Mouse (Mus musculus): ENCODE measurements around the gene Ruvbl2. TPM values are rescaled to one million over a fixed set of nuclear protein-coding genes. Genes with fewer than 3 reads are reported as not detected.
A peak's percentile ranks its signal among the peaks of the same experiment; 100 is the strongest.

Gene Ruvbl2
- polyA plus RNA-seq, 1 experiment, result 179 TPM

GRCm38 (mm10) chr7:45470869-45471268, 33.0 kb upstream of the Ruvbl2 start:
- peaks cover under 1% of the 10 kb centered on the region for H3K36me3 ChIP-seq (ENCODE audit: control insufficient read depth, insufficient read depth)
- H3K4me3 ChIP-seq (ENCODE audit: insufficient read depth, poor library complexity, severe bottlenecking), result no peak overlapping the region
- peaks cover 7% of the 10 kb centered on the region for H3K79me2 ChIP-seq (ENCODE audit: control insufficient read depth, insufficient read depth)
- H3K27me3 ChIP-seq (ENCODE audit: control insufficient read depth, insufficient read depth, insufficient read length), result no peaks in the 10 kb centered on the region
- H3K79me3 ChIP-seq (ENCODE audit: low read depth), result peaks cover 7% of the 10 kb centered on the region
- TF ChIP-seq MYOD1 (IDR thresholded peaks at IDR 0.05; ENCODE audit: control insufficient read depth, insufficient read length, low read depth) (no peak), MYOG (IDR thresholded peaks at IDR 0.05; ENCODE audit: control insufficient read depth, extremely low read depth, insufficient read length) (no peak)
- no peak overlapping the region for H3ac ChIP-seq (ENCODE audit: control insufficient read depth, insufficient read length, low read depth)

GRCm38 (mm10) chr7:45467090-45467670, 29.3 kb upstream of the Ruvbl2 start:
- H3K36me3 ChIP-seq (ENCODE audit: control insufficient read depth, insufficient read depth), result peaks cover 37% of the 10 kb centered on the region
- H3K4me3 ChIP-seq (ENCODE audit: insufficient read depth, poor library complexity, severe bottlenecking), result no peak overlapping the region
- no peak for TF ChIP-seq MYOG (IDR thresholded peaks at IDR 0.05; ENCODE audit: control insufficient read depth, extremely low read depth, insufficient read length)
- TF ChIP-seq CEBPB (IDR thresholded peaks at IDR 0.05; ENCODE audit: low read depth), result no peak
- TF ChIP-seq USF1 (IDR thresholded peaks at IDR 0.05; ENCODE audit: low read depth), result no peak
- TF ChIP-seq FOSL1 (IDR thresholded peaks at IDR 0.05; ENCODE audit: insufficient read depth, low read length, poor library complexity, severe bottlenecking), result no peak
- TF ChIP-seq CTCF (IDR thresholded peaks at IDR 0.05; ENCODE audit: control insufficient read depth, insufficient read depth, insufficient read length), result no peak
- TF ChIP-seq MAX (IDR thresholded peaks at IDR 0.05), result no peak
- TF ChIP-seq MYOD1 (IDR thresholded peaks at IDR 0.05; ENCODE audit: control insufficient read depth, insufficient read length, low read depth), result no peak
- no peaks in the 10 kb centered on the region for H3K27me3 ChIP-seq (ENCODE audit: control insufficient read depth, insufficient read depth, insufficient read length)
- peaks cover 43% of the 10 kb centered on the region for H3K79me2 ChIP-seq (ENCODE audit: control insufficient read depth, insufficient read depth)
- H3ac ChIP-seq (ENCODE audit: control insufficient read depth, insufficient read length, low read depth), result peak overlapping the region; percentile 46
- peaks cover 34% of the 10 kb centered on the region for H3K79me3 ChIP-seq (ENCODE audit: low read depth)

GRCm38 (mm10) chr7:45466283-45467089, 28.6 kb upstream of the Ruvbl2 start, which contains the start of gene Bax:
Gene Bax, minus strand, starts transcription at chr7:45466898.
- peak within 1 kb of the TSS; percentile 75 for H3ac ChIP-seq (ENCODE audit: control insufficient read depth, insufficient read length, low read depth)
- peaks cover 42% of the 10 kb centered on the region for H3K36me3 ChIP-seq (ENCODE audit: control insufficient read depth, insufficient read depth)
- TF ChIP-seq MAX (IDR thresholded peaks at IDR 0.05), result peak; percentile 79
- no peak for TF ChIP-seq CEBPB (IDR thresholded peaks at IDR 0.05; ENCODE audit: low read depth)
- TF ChIP-seq MYOG (IDR thresholded peaks at IDR 0.05; ENCODE audit: control insufficient read depth, extremely low read depth, insufficient read length), result no peak
- no peak for TF ChIP-seq MYOD1 (IDR thresholded peaks at IDR 0.05; ENCODE audit: control insufficient read depth, insufficient read length, low read depth)
- peak; percentile 97 for TF ChIP-seq USF1 (IDR thresholded peaks at IDR 0.05; ENCODE audit: low read depth)
- H3K27me3 ChIP-seq (ENCODE audit: control insufficient read depth, insufficient read depth, insufficient read length), result no peaks in the 10 kb centered on the region
- peaks cover 34% of the 10 kb centered on the region for H3K79me3 ChIP-seq (ENCODE audit: low read depth)
- peak within 1 kb of the TSS; percentile 76 for H3K4me3 ChIP-seq (ENCODE audit: insufficient read depth, poor library complexity, severe bottlenecking)
- peaks cover 43% of the 10 kb centered on the region for H3K79me2 ChIP-seq (ENCODE audit: control insufficient read depth, insufficient read depth)

- no peaks in the 10 kb centered on the region for H3K27me3 ChIP-seq (ENCODE audit: control insufficient read depth, insufficient read depth, insufficient read length)
- H3K79me3 ChIP-seq (ENCODE audit: low read depth), result peaks cover 36% of the 10 kb centered on the region
- H3ac ChIP-seq (ENCODE audit: control insufficient read depth, insufficient read length, low read depth), result peak overlapping the region; percentile 75
- peak overlapping the region; percentile 76 for H3K4me3 ChIP-seq (ENCODE audit: insufficient read depth, poor library complexity, severe bottlenecking)
- H3K36me3 ChIP-seq (ENCODE audit: control insufficient read depth, insufficient read depth), result peaks cover 42% of the 10 kb centered on the region
- TF ChIP-seq USF1 (IDR thresholded peaks at IDR 0.05; ENCODE audit: low read depth), result no peak
- no peak for TF ChIP-seq CTCF (IDR thresholded peaks at IDR 0.05; ENCODE audit: control insufficient read depth, insufficient read depth, insufficient read length)
- TF ChIP-seq MYOG (IDR thresholded peaks at IDR 0.05; ENCODE audit: control insufficient read depth, extremely low read depth, insufficient read length), result no peak
- TF ChIP-seq CEBPB (IDR thresholded peaks at IDR 0.05; ENCODE audit: low read depth), result no peak
- no peak for TF ChIP-seq MYOD1 (IDR thresholded peaks at IDR 0.05; ENCODE audit: control insufficient read depth, insufficient read length, low read depth)
- no peak for TF ChIP-seq FOSL1 (IDR thresholded peaks at IDR 0.05; ENCODE audit: insufficient read depth, low read length, poor library complexity, severe bottlenecking)
- TF ChIP-seq MAX (IDR thresholded peaks at IDR 0.05), result no peak
- H3K79me2 ChIP-seq (ENCODE audit: control insufficient read depth, insufficient read depth), result peaks cover 44% of the 10 kb centered on the region
Observed at GRCm38 (mm10) chr7:45465549-45465948, 27.7 kb upstream of the Ruvbl2 start.

- Histone ChIP-seq H3K27me3 (ENCODE audit: control insufficient read depth, insufficient read depth, insufficient read length) (no peaks in the 10 kb centered on the region), H3K79me3 (ENCODE audit: low read depth) (peaks cover 39% of the 10 kb centered on the region), H3K4me3 (ENCODE audit: insufficient read depth, poor library complexity, severe bottlenecking) (peak overlapping the region; percentile 76), H3K79me2 (ENCODE audit: control insufficient read depth, insufficient read depth) (peaks cover 48% of the 10 kb centered on the region), H3ac (ENCODE audit: control insufficient read depth, insufficient read length, low read depth) (peak overlapping the region; percentile 75), H3K36me3 (ENCODE audit: control insufficient read depth, insufficient read depth) (peaks cover 46% of the 10 kb centered on the region)
- TF ChIP-seq MYOG (IDR thresholded peaks at IDR 0.05; ENCODE audit: control insufficient read depth, extremely low read depth, insufficient read length) (no peak), CEBPB (IDR thresholded peaks at IDR 0.05; ENCODE audit: low read depth) (no peak), MAX (IDR thresholded peaks at IDR 0.05) (no peak), USF1 (IDR thresholded peaks at IDR 0.05; ENCODE audit: low read depth) (no peak), FOSL1 (IDR thresholded peaks at IDR 0.05; ENCODE audit: insufficient read depth, low read length, poor library complexity, severe bottlenecking) (no peak), MYOD1 (IDR thresholded peaks at IDR 0.05; ENCODE audit: control insufficient read depth, insufficient read length, low read depth) (no peak), CTCF (IDR thresholded peaks at IDR 0.05; ENCODE audit: control insufficient read depth, insufficient read depth, insufficient read length) (no peak)
Observed at GRCm38 (mm10) chr7:45465112-45465511, 27.2 kb upstream of the Ruvbl2 start.

Measured in C2C12 (cell line).